Comparison of ENCODE assay signal across 9 mouse cellular contexts in genomic region chr5:112288193-112289141, GRCm38 (mm10). TPM values are rescaled to one million over a fixed set of nuclear protein-coding genes. Genes with fewer than 3 reads are reported as not detected.
DNase-seq lines count a peak whose midpoint lies in the region; ATAC-seq lines count a peak whose summit lies in the region.
"Had no signal": no experiment of that assay in that cellular context is flagged by ENCODE, and none has a peak within 500 bp of the region (broad histone marks: within the 10 kb centered on the region; RNA-seq: fewer than 3 reads in every experiment).

No protein-coding gene starts in this region.

- no peaks in the 10 kb centered on the region for H3K27me3 ChIP-seq in kidney, embryonic 15.5 days
- H3K27me3 ChIP-seq in kidney, embryonic 14.5 days (ENCODE audit: control insufficient read depth, insufficient read depth, low read length) = no peaks in the 10 kb centered on the region
- H3K27me3 ChIP-seq in heart, embryonic 14.5 days (ENCODE audit: control insufficient read depth, insufficient read depth, low read length) = no peaks in the 10 kb centered on the region
- no peaks in the 10 kb centered on the region for H3K27me3 ChIP-seq in lung, embryonic 15.5 days

- WGBS in kidney, embryonic 15.5 days = 71% methylated on average over 9 of the region's 9 CpGs
- WGBS in kidney, embryonic 14.5 days = 68% methylated on average over 9 of the region's 9 CpGs
- 67% methylated on average over 9 of the region's 9 CpGs for WGBS in heart, embryonic 14.5 days
- 76% methylated on average over 9 of the region's 9 CpGs for WGBS in lung, embryonic 15.5 days

- DNase-seq in ZHBTc4 (ENCODE audit: low read depth, low spot score) = peak; percentile 44
- no peak for DNase-seq in left cerebral cortex, postnatal 25 days (ENCODE audit: low spot score in 2 of 2)
- no peak for DNase-seq in B cell, adult 2 months
- DNase-seq in right cerebral cortex, postnatal 14 days = no peak

- H3K4me3 ChIP-seq in kidney, embryonic 15.5 days (replicated peaks) = no peak overlapping the region
- no peak overlapping the region for H3K4me3 ChIP-seq in kidney, embryonic 14.5 days (ENCODE audit: low read length)
- peak overlapping the region in 1 of 2 experiments; percentile 20; a peak in 1 of 4 replicates for H3K4me3 ChIP-seq in heart, embryonic 14.5 days (ENCODE audit: control insufficient read depth in 1 of 2, insufficient read depth in 1 of 2, low read depth in 1 of 2, low read length in 2 of 2)
- H3K4me3 ChIP-seq in lung, embryonic 15.5 days = peak overlapping the region; percentile 15; the same call in 1 of the 2 replicates

- intact Hi-C loops in left cerebral cortex, postnatal 25 days (cut with DNase I) = no loop called here

- H3K9me3 ChIP-seq in kidney, embryonic 15.5 days (replicated peaks) = no peaks in the 10 kb centered on the region
- H3K9me3 ChIP-seq in kidney, embryonic 14.5 days (ENCODE audit: control insufficient read depth, low read length) = no peaks in the 10 kb centered on the region
- no peaks in the 10 kb centered on the region for H3K9me3 ChIP-seq in heart, embryonic 14.5 days (ENCODE audit: control insufficient read depth, low read length)
- H3K9me3 ChIP-seq in lung, embryonic 15.5 days = no peaks in the 10 kb centered on the region

- ATAC-seq in kidney, embryonic 15.5 days (replicated peaks; ENCODE audit: low FRiP score) = 0 out of 2 replicates have a peak, but pooled peaks have one; percentile 16
- no peak for ATAC-seq in kidney, embryonic 14.5 days (ENCODE audit: low FRiP score, low TSS enrichment)
- no peak for ATAC-seq in heart, embryonic 14.5 days (ENCODE audit: insufficient number of reproducible peaks, insufficient read depth, low FRiP score, low read depth)
- ATAC-seq in lung, embryonic 15.5 days (ENCODE audit: borderline replicate concordance, extremely low read depth, low FRiP score, low TSS enrichment) = no peak

- H3K4me2 ChIP-seq in kidney, embryonic 15.5 days = peak overlapping the region; percentile 19
- H3K4me2 ChIP-seq in kidney, embryonic 14.5 days (replicated peaks; ENCODE audit: low read depth, low read length) = no peak overlapping the region; the same call in 1 of the 2 replicates
- peak overlapping the region; percentile 29 for H3K4me2 ChIP-seq in heart, embryonic 14.5 days (ENCODE audit: low read length)
- peak overlapping the region; percentile 41 for H3K4me2 ChIP-seq in lung, embryonic 15.5 days

- H3K36me3 ChIP-seq in kidney, embryonic 15.5 days = 0 out of 2 replicates have a peak, but pooled peaks cover 3% of the 10 kb centered on the region
- no peaks in the 10 kb centered on the region for H3K36me3 ChIP-seq in kidney, embryonic 14.5 days (ENCODE audit: control insufficient read depth, insufficient read depth, low read length)
- H3K36me3 ChIP-seq in heart, embryonic 14.5 days (ENCODE audit: control insufficient read depth, insufficient read depth, low read length) = no peaks in the 10 kb centered on the region
- H3K36me3 ChIP-seq in lung, embryonic 15.5 days = no peaks in the 10 kb centered on the region

- no peak overlapping the region for H3K27ac ChIP-seq in kidney, embryonic 15.5 days
- no peak overlapping the region for H3K27ac ChIP-seq in kidney, embryonic 14.5 days (ENCODE audit: low read depth, low read length)
- H3K27ac ChIP-seq in heart, embryonic 14.5 days (replicated peaks in 1 of 2; ENCODE audit: control insufficient read depth in 1 of 2, insufficient read depth in 1 of 2, low read depth in 2 of 2, low read length in 2 of 2) = peak overlapping the region in 1 of 2 experiments; percentile 19; a peak in 1 of 4 replicates
- H3K27ac ChIP-seq in lung, embryonic 15.5 days = peak overlapping the region; percentile 41; the same call in 1 of the 2 replicates

- no peak overlapping the region for H3K9ac ChIP-seq in kidney, embryonic 15.5 days
- H3K9ac ChIP-seq in kidney, embryonic 14.5 days (ENCODE audit: low read depth, low read length) = no peak overlapping the region
- H3K9ac ChIP-seq in heart, embryonic 14.5 days (ENCODE audit: low read length) = peak overlapping the region; percentile 25; the same call in 1 of the 2 replicates
- H3K9ac ChIP-seq in lung, embryonic 15.5 days = no peak overlapping the region

- peaks cover 87% of the 10 kb centered on the region for H3K4me1 ChIP-seq in kidney, embryonic 15.5 days
- peaks cover 34% of the 10 kb centered on the region for H3K4me1 ChIP-seq in kidney, embryonic 14.5 days (ENCODE audit: control insufficient read depth, insufficient read depth, low read length)
- peaks cover 15 to 49% of the 10 kb centered on the region in 2 experiments for H3K4me1 ChIP-seq in heart, embryonic 14.5 days (ENCODE audit: control insufficient read depth in 2 of 2, insufficient read depth in 2 of 2, low read length in 2 of 2)
- peaks cover 45% of the 10 kb centered on the region for H3K4me1 ChIP-seq in lung, embryonic 15.5 days

RNA-seq across cellular contexts. Expression of gene Tpst2, which starts 12.0 kb away (rescaled TPM):
- polyA plus RNA-seq in kidney, embryonic 15.5 days (2015; fragmentation: Nextera tagmentation; extraction: Ambion mirVana) = 53.4 and 60.0 TPM in 2 replicates
- 39.9 and 50.3 TPM in 2 replicates for polyA plus RNA-seq in kidney, embryonic 14.5 days (2014; fragmentation: Nextera tagmentation; extraction: Ambion mirVana)
- polyA plus RNA-seq in heart, embryonic 14.5 days (2014; fragmentation: Nextera tagmentation; extraction: Ambion mirVana) = 39.0 and 45.9 TPM in 2 replicates
- 55.8 and 61.0 TPM in 2 replicates for polyA plus RNA-seq in lung, embryonic 15.5 days (2015; fragmentation: Nextera tagmentation; extraction: Ambion mirVana)
- total RNA-seq in left cerebral cortex, postnatal 25 days (2021) = 10 to 100 TPM; 39.0 to 43.9 TPM

RNA-seq across cellular contexts. Expression of gene Crybb1, which starts 32.9 kb away (rescaled TPM):
- 2.1 and 2.4 TPM in 2 replicates for polyA plus RNA-seq in kidney, embryonic 15.5 days (2015; fragmentation: Nextera tagmentation; extraction: Ambion mirVana)
- polyA plus RNA-seq in kidney, embryonic 14.5 days (2014; fragmentation: Nextera tagmentation; extraction: Ambion mirVana) = 0.83 and 1.0 TPM in 2 replicates
- 0.86 and 1.0 TPM in 2 replicates for polyA plus RNA-seq in heart, embryonic 14.5 days (2014; fragmentation: Nextera tagmentation; extraction: Ambion mirVana)
- 3.2 and 4.5 TPM in 2 replicates for polyA plus RNA-seq in lung, embryonic 15.5 days (2015; fragmentation: Nextera tagmentation; extraction: Ambion mirVana)
- total RNA-seq in left cerebral cortex, postnatal 25 days (2021) = 1 to 10 TPM; 7.7 to 9.9 TPM
- total RNA-seq: granulocyte monocyte progenitor cell, adult 5-6 weeks had no signal

RNA-seq across cellular contexts. Expression of gene Cryba4, which starts 36.1 kb away (rescaled TPM):
- 0.99 and 1.1 TPM in 2 replicates for polyA plus RNA-seq in kidney, embryonic 15.5 days (2015; fragmentation: Nextera tagmentation; extraction: Ambion mirVana)
- 0.83 and 1.4 TPM in 2 replicates for polyA plus RNA-seq in kidney, embryonic 14.5 days (2014; fragmentation: Nextera tagmentation; extraction: Ambion mirVana)
- 1.3 and 2.2 TPM in 2 replicates for polyA plus RNA-seq in heart, embryonic 14.5 days (2014; fragmentation: Nextera tagmentation; extraction: Ambion mirVana)
- 1.3 and 1.6 TPM in 2 replicates for polyA plus RNA-seq in lung, embryonic 15.5 days (2015; fragmentation: Nextera tagmentation; extraction: Ambion mirVana)
- 1 to 10 TPM in 1 of 2 experiments, under 1 TPM in 1; 0.78 to 1.0 TPM for total RNA-seq in left cerebral cortex, postnatal 25 days (2021)
- total RNA-seq: granulocyte monocyte progenitor cell, adult 5-6 weeks had no signal

RNA-seq across cellular contexts. Expression of gene Tfip11, which starts 37.7 kb away (rescaled TPM):
- 30.5 and 33.8 TPM in 2 replicates for polyA plus RNA-seq in kidney, embryonic 15.5 days (2015; fragmentation: Nextera tagmentation; extraction: Ambion mirVana)
- polyA plus RNA-seq in kidney, embryonic 14.5 days (2014; fragmentation: Nextera tagmentation; extraction: Ambion mirVana) = 15.7 and 22.3 TPM in 2 replicates
- polyA plus RNA-seq in heart, embryonic 14.5 days (2014; fragmentation: Nextera tagmentation; extraction: Ambion mirVana) = 12.6 and 13.4 TPM in 2 replicates
- polyA plus RNA-seq in lung, embryonic 15.5 days (2015; fragmentation: Nextera tagmentation; extraction: Ambion mirVana) = 30.1 and 30.4 TPM in 2 replicates
- total RNA-seq in left cerebral cortex, postnatal 25 days (2021) = 10 to 100 TPM; 39.9 to 40.0 TPM

RNA-seq across cellular contexts. Expression of gene Srrd, which starts 54.4 kb away (rescaled TPM):
- 38.5 and 44.8 TPM in 2 replicates for polyA plus RNA-seq in kidney, embryonic 15.5 days (2015; fragmentation: Nextera tagmentation; extraction: Ambion mirVana)
- 46.0 and 47.0 TPM in 2 replicates for polyA plus RNA-seq in kidney, embryonic 14.5 days (2014; fragmentation: Nextera tagmentation; extraction: Ambion mirVana)
- polyA plus RNA-seq in heart, embryonic 14.5 days (2014; fragmentation: Nextera tagmentation; extraction: Ambion mirVana) = 25.4 and 25.9 TPM in 2 replicates
- 45.7 and 47.2 TPM in 2 replicates for polyA plus RNA-seq in lung, embryonic 15.5 days (2015; fragmentation: Nextera tagmentation; extraction: Ambion mirVana)
- 10 to 100 TPM; 22.6 to 24.8 TPM for total RNA-seq in left cerebral cortex, postnatal 25 days (2021)
